Mouse (Mus musculus): ENCODE data around the gene Smoc2.
A peak's percentile ranks its signal among the peaks of the same experiment; 100 is the strongest.

Smoc2 gene

GRCm38 (mm10) chr17:14279177-14279965 is at the start of gene Smoc2:
Gene Smoc2 (plus strand): TSS chr17:14279506.
- DNase-seq (ENCODE audit: low spot score), result no peak

- DNase-seq (ENCODE audit: low spot score), result no peak
Observed at GRCm38 (mm10) chr17:14230698-14231430, 48.4 kb upstream of the Smoc2 start.

DNA sequence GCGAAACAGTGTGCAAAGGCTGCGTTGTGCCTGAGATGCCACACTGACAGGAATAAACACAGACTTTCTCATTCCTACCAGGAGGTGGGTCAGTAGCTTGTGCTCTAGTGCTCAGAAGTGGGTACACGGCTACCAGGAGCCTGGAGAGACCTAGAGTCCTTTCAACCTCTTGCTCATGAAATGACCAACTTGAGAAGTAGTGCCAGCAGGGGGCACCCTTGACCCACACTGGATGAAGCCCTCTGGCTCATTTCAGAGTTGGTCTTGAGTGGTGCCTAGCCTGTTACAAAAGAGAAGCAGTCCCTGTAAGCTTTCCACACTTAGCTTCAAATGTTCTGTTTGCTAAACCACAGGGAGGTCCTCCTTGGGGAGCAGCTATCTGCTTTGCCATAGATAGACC is 46.7 kb upstream of the Smoc2 start:
- DNase-seq (ENCODE audit: low spot score), result peak; percentile 79

- no peak for DNase-seq (ENCODE audit: low spot score)
Observed at GRCm38 (mm10) chr17:14233658-14234057, 45.6 kb upstream of the Smoc2 start.

DNA sequence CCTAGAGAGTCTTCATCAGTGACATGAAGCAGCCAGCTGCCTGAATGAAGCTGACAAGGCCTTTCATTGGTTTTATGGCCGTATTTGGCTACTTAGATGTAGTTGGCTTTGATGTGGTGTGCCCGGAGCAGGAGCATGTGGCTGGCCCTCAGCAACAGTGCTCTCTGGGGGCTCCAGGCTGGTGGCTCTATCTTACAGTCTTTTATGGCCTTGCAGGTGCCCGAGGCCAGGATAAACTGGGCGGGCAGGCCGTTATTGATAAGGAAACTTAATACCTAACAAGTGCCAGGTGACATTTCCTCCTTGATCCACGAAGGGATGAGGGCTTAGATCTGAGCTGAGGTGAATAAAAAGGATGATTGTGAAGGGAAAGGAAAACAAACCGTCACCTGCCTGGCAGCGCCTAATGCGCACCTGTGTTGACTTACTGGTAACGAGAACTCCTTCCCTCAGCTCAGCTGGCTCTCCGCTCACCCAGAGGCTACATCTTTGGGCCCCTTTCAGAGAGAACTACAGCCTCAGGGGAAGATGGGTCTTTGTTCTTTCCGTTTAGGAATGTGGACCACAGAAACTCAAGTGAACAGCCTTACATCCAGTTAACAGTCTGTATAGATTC is 44.4 kb upstream of the Smoc2 start:
- DNase-seq (ENCODE audit: low spot score), result no peak

GRCm38 (mm10) chr17:14237134-14237533 is 42.2 kb upstream of the Smoc2 start:
- DNase-seq (ENCODE audit: low spot score), result no peak

DNA sequence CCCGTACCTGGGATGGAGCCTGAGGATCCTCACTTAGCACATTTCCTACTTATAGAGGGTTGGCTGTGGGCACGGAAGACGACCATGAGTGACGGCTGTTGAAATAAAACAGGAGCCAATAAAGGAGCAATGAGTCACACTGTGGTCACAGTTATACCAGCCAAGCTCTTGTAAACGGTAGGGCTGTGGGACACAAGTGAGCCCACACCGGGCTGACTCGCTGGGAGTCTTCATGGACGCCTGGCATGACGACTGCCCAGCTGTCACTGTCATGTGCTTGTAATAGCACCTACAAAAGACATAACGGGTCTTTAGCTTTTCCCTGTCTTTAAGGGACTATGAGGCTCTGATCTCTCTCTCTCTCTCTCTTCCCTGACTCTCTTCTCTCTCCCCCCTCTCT is 39.3 kb upstream of the Smoc2 start:
- no peak for DNase-seq (ENCODE audit: low spot score)

- DNase-seq (ENCODE audit: low spot score), result no peak
Observed at GRCm38 (mm10) chr17:14242634-14243033, 36.7 kb upstream of the Smoc2 start.

- DNase-seq (ENCODE audit: low spot score), result peak; percentile 36
Observed at GRCm38 (mm10) chr17:14244195-14244965, 34.9 kb upstream of the Smoc2 start.

- DNase-seq (ENCODE audit: low spot score), result no peak
Observed at GRCm38 (mm10) chr17:14246266-14246665, 33.0 kb upstream of the Smoc2 start.

GRCm38 (mm10) chr17:14247931-14248330 is 31.4 kb upstream of the Smoc2 start:
- no peak for DNase-seq (ENCODE audit: low spot score)

GRCm38 (mm10) chr17:14249595-14249994 is 29.7 kb upstream of the Smoc2 start:
- DNase-seq (ENCODE audit: low spot score), result no peak

DNA sequence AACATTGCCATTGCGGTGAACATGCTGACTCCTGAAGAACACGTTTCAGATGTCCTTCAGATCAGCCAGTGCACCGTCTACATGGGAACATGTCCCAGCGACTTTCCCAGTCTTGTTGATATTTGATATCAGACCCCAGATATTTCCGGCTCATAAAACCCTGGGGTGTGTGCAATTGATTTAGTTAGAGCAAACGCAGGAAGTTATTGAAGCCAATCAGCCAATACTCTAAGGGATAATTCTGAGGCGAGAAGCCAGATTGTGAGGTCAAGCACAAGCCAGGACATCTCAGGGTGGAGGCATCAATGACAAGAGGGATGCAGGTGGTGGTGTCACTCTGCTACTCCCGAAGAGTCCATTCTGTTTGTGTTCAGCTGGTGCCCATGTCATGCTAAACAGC is 28.9 kb upstream of the Smoc2 start:
- DNase-seq (ENCODE audit: low spot score), result no peak

DNA sequence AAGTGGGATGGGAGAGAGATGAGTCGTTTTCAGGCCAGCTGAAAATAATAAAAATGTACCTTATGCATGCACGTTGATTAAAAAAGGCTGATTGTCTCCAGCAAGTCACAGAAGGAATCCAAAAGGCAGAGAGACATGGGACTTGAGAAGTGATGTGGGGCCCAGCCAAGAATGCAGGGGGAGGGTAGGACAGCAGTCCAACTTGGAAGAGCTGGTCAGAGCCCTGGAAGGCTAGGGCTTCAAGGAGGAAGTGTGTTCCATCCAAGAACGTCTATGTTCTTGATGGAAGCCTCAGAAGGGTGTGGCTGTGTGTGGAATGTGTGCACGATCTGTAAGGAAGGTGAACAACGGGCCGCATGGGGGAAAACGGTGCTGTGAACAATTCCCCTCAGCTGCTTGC is 26.9 kb upstream of the Smoc2 start:
- no peak for DNase-seq (ENCODE audit: low spot score)

- DNase-seq (ENCODE audit: low spot score), result no peak
Observed at GRCm38 (mm10) chr17:14254616-14255015, 24.7 kb upstream of the Smoc2 start.

DNA sequence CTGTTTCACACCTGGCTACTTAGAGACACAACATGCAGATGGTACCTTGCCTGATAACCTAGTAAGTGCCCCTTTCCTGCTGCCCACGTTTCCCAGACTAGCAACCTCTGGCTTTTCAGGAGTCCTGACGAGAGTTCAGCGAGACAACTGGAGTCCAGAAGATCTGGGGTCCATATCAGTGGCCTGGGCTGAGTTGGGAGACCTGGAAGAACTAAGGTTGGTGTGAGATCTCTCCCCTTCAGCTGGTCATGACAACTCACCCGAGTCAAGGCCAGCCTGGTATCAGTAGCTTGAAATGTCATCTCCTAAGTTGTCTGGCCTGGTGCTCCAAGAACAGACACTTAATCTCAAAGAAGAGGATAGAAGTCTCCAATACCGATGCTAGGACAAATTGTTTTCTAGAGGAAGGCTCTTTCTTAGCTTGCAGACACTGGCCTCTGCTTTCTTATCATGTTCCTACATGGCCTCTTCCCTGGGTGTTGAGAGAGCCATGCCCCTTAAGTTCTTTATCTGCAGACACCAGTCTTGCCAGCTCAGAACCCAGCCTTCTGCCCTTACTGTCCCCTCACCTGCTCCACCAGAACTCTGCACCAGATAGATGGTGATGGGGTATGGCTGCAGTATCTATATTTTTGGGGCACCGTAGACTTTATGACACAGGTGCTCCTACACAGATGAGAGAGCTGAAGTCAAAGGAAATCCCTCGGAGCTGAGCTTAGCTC is 21.3 kb upstream of the Smoc2 start:
- DNase-seq (ENCODE audit: low spot score), result no peak

DNA sequence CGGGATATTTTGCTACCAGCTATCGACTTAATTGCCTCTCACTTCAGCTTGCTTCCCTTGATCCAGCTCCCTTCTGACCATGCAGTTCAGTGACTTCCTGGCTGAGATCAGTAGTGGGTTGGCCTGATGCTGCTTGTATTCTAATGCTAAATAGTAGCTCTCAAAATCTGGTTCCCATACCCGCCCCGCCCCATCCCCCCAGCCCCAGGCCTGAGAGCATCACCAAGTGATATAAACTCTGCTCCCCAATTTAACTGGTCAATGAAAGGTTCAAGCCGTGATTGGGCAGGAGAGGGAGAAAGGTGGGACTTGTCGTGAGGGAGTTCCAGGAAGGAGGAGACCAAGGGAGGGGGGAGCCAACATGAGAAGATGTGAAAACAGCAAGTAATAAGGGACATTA is 20.4 kb upstream of the Smoc2 start:
- DNase-seq (ENCODE audit: low spot score), result no peak

DNA sequence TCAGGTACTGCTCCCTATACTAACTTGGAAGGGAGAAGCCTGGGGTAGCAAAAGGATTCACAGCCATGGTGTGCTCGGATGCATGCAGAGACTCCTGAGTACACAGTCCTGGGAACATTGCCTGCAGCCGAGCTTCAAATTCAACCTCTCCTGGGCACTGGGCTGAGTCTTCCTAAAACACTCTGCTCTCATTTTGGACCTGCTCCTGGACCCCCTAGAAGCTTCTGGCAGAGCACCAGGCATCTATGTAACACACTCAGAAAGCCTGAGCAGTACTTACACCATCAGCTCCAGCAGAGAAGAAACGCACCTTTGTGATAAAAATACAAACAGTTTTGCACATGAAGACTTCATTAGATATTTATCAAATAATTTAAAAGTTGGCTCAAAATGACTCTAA is 18.3 kb upstream of the Smoc2 start:
- no peak for DNase-seq (ENCODE audit: low spot score)

- DNase-seq (ENCODE audit: low spot score), result no peak
Observed at GRCm38 (mm10) chr17:14262217-14262616, 17.1 kb upstream of the Smoc2 start.

- DNase-seq (ENCODE audit: low spot score), result no peak
Observed at GRCm38 (mm10) chr17:14268001-14268400, 11.3 kb upstream of the Smoc2 start.

DNA sequence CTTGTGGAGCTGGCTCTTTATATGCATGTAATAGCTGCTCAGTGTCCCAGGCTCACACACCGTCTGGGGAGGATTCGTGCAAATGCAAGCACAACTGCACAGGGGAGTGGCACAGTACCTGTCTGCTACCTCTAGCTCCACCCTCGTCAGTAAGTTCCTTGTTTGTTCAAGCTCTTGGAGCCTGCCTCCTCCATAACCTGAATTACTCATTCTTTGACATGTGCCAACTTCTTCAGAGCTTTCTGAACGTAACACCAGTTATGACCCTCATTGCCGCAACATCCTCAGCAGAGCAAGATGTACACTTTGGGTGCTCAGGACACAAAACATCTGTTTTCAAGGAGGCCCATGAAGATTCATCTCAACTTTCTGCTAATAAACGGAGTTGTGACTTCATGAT is 5.9 kb upstream of the Smoc2 start:
- no peak for DNase-seq (ENCODE audit: low spot score)

GRCm38 (mm10) chr17:14277310-14277709 is 2.0 kb upstream of the Smoc2 start:
- no peak for DNase-seq (ENCODE audit: low spot score)
